In the genomic region with DNA sequence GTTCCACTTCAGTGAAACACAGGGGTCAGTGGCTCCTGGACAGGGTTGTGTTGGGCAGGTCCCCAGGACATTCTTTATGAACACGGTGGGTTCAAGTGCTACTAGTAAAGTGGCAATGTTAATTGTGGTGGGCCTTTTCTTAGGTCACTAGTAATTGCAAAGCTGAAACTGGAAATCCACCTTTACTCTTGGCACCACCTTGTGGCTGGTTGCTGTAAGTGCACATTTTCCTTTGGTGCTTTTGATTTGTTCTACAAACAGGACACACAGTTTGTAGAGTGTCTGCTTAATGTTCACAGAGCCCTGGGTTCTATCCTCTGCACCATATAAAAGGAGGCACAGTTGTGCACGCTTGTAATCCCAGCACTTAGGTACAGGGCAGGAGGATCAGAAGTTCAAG, we compare ENCODE assay signal across 8 mouse cellular contexts. TPM values are rescaled to one million over a fixed set of nuclear protein-coding genes. Genes with fewer than 3 reads are reported as not detected.
DNase-seq lines count a peak whose midpoint lies in the region; ATAC-seq and TF ChIP-seq lines count a peak whose summit lies in the region.
"Not testable (repeated sequence)": the region's sequence is repeated elsewhere in the genome, so short reads cannot be mapped to it uniquely, and the experiment has no call there.

No protein-coding gene starts in this region.

- TF ChIP-seq CTCF in brain, embryonic 14.5 days (IDR thresholded peaks at IDR 0.05; ENCODE audit: borderline replicate concordance, extremely low read depth, insufficient read depth, insufficient read length): peak; percentile 43; the same call in 1 of the 2 replicates
- peak; percentile 82 for TF ChIP-seq CTCF in heart, postnatal 0 days (IDR thresholded peaks at IDR 0.05; ENCODE audit: low read depth)

- H3K27me3 ChIP-seq in heart, postnatal 0 days (ENCODE audit: control insufficient read depth, insufficient read depth, low read length); liver, embryonic 11.5 days (replicated peaks; ENCODE audit: control insufficient read depth, insufficient read depth, low read length): not testable (repeated sequence)

- H3K4me2 ChIP-seq in heart, postnatal 0 days (ENCODE audit: low read depth, low read length); liver, embryonic 11.5 days: not testable (repeated sequence)

- not testable (repeated sequence) for H3K36me3 ChIP-seq in heart, postnatal 0 days (replicated peaks; ENCODE audit: control insufficient read depth, insufficient read depth, low read length); liver, embryonic 11.5 days (ENCODE audit: control insufficient read depth, insufficient read depth, low read length)

- H3K4me3 ChIP-seq in heart, postnatal 0 days (ENCODE audit: low read depth, low read length); liver, embryonic 11.5 days (ENCODE audit: low read depth, low read length): not testable (repeated sequence)

- TF ChIP-seq POLR2A in brain, embryonic 14.5 days (IDR thresholded peaks at IDR 0.05; ENCODE audit: borderline replicate concordance, extremely low read depth, insufficient read depth, insufficient read length, poor library complexity, severe bottlenecking): not testable (repeated sequence)

- not testable (repeated sequence) for H3K9ac ChIP-seq in heart, postnatal 0 days (replicated peaks; ENCODE audit: low read depth, low read length); liver, embryonic 11.5 days (ENCODE audit: low read depth, low read length)

- 4% methylated on average over 2 of the region's 2 CpGs for WGBS in heart, postnatal 0 days
- 8% methylated on average over 2 of the region's 2 CpGs for WGBS in liver, embryonic 11.5 days

- not testable (repeated sequence) for H3K9me3 ChIP-seq in heart, postnatal 0 days (replicated peaks; ENCODE audit: control insufficient read depth, low read length); liver, embryonic 11.5 days (ENCODE audit: control insufficient read depth, low read length)

- ATAC-seq in erythroblast, adult 5-6 weeks (replicated peaks; ENCODE audit: low FRiP score, poor library complexity, severe bottlenecking): peak; percentile 69
- ATAC-seq in heart, postnatal 0 days (ENCODE audit: insufficient read depth, low read depth); liver, embryonic 11.5 days (replicated peaks; ENCODE audit: low FRiP score): not testable (repeated sequence)

- peak; percentile 89 to 97 for DNase-seq in CD8-positive naive resting alpha-beta T cell, adult 2 months (ENCODE audit: low read depth in 2 of 2, low spot score in 2 of 2)
- DNase-seq in brain, embryonic 14.5 days (ENCODE audit: low read depth): peak; percentile 66
- DNase-seq in heart, postnatal 0 days (ENCODE audit: low spot score): peak; percentile 23
- peak; percentile 92 to 93 for DNase-seq in kidney, postnatal 4 days
- peak; percentile 33 for DNase-seq in liver, embryonic 11.5 days (ENCODE audit: low spot score)
- DNase-seq in neural tube, embryonic 10.5 days (ENCODE audit: extremely low spot score, low spot score): peak; percentile 31
- peak; percentile 95 for DNase-seq in testis, postnatal 10 days (ENCODE audit: low spot score)

- not testable (repeated sequence) for H3K27ac ChIP-seq in heart, postnatal 0 days (ENCODE audit: low read depth); liver, embryonic 11.5 days (ENCODE audit: low read depth, low read length)

- not testable (repeated sequence) for TF ChIP-seq EP300 in heart, postnatal 0 days (IDR thresholded peaks at IDR 0.05; ENCODE audit: low read depth)

- not testable (repeated sequence) for H3K4me1 ChIP-seq in heart, postnatal 0 days (ENCODE audit: control insufficient read depth, insufficient read depth); liver, embryonic 11.5 days (replicated peaks; ENCODE audit: control insufficient read depth, insufficient read depth, low read length)

RNA-seq across cellular contexts. Expression of a gene that starts 32.7 kb away (rescaled TPM):
- polyA plus RNA-seq in brain, embryonic 14.5 days (2012; rRNA removed): 0.28 and 0.77 TPM in 2 replicates
- total RNA-seq in erythroblast, adult 5-6 weeks (2015; ENCODE audit: low replicate concordance): 0.63 and 3.3 TPM in 2 replicates
- not detected in 2 replicates for total RNA-seq in erythroblast, adult 5-6 weeks (2017; ENCODE audit: low replicate concordance)
- 1.9 TPM in 1 of 2 replicates, not detected in the other for total RNA-seq in heart, postnatal 0 days (2014; rRNA removed; ENCODE audit: low replicate concordance)
- 0.18 and 0.40 TPM in 2 replicates for polyA plus RNA-seq in heart, postnatal 0 days (2015; fragmentation: Nextera tagmentation; extraction: Ambion mirVana)
- polyA plus RNA-seq in liver, embryonic 11.5 days (2014; fragmentation: Nextera tagmentation; extraction: Ambion mirVana): not detected in 2 replicates

RNA-seq across cellular contexts. Expression of a gene that starts 35.9 kb away (rescaled TPM):
- 240 and 274 TPM in 2 replicates for polyA plus RNA-seq in brain, embryonic 14.5 days (2012; rRNA removed)
- total RNA-seq in erythroblast, adult 5-6 weeks (2015; ENCODE audit: low replicate concordance): 25.7 and 61.9 TPM in 2 replicates
- total RNA-seq in erythroblast, adult 5-6 weeks (2017; ENCODE audit: low replicate concordance): 19.3 and 29.0 TPM in 2 replicates
- total RNA-seq in heart, postnatal 0 days (2014; rRNA removed; ENCODE audit: low replicate concordance): 130 and 148 TPM in 2 replicates
- polyA plus RNA-seq in heart, postnatal 0 days (2015; fragmentation: Nextera tagmentation; extraction: Ambion mirVana): 213 TPM in 2 replicates
- polyA plus RNA-seq in liver, embryonic 11.5 days (2014; fragmentation: Nextera tagmentation; extraction: Ambion mirVana): 182 and 183 TPM in 2 replicates

Comparison
In these comparisons a context has a peak if more than half of its experiments do, and no peak if none do; other contexts are left out.
1. DNase-seq: peak in every context shown above with its lines; median percentile 95 in testis, postnatal 10 days; 93 in CD8-positive naive resting alpha-beta T cell, adult 2 months; 92 in kidney, postnatal 4 days; 66 in brain, embryonic 14.5 days; 33 in liver, embryonic 11.5 days; 31 in neural tube, embryonic 10.5 days; 23 in heart, postnatal 0 days.